Mouse (Mus musculus) layer of hippocampus, adult 18-20 months (tissue): ENCODE data around the gene 6330409D20Rik. TPM values are rescaled to one million over a fixed set of nuclear protein-coding genes. Genes with fewer than 3 reads are reported as not detected.

Experiments
- DNase-seq, 2 experiments: peaks; one replicate each; pipeline ENCODE4 v3.0.0; 2022; ENCODE audit warnings: low spot score in 2 of 2
- total RNA-seq, 2 experiments: library from RNA; stranded (reverse); gene quantifications; 2 replicates each; pipeline ENCODE4 v1.2.3; 2021

Gene 6330409D20Rik
- total RNA-seq, 2 experiments from 2014 or later, result 1.5 to 1.8 TPM

DNA sequence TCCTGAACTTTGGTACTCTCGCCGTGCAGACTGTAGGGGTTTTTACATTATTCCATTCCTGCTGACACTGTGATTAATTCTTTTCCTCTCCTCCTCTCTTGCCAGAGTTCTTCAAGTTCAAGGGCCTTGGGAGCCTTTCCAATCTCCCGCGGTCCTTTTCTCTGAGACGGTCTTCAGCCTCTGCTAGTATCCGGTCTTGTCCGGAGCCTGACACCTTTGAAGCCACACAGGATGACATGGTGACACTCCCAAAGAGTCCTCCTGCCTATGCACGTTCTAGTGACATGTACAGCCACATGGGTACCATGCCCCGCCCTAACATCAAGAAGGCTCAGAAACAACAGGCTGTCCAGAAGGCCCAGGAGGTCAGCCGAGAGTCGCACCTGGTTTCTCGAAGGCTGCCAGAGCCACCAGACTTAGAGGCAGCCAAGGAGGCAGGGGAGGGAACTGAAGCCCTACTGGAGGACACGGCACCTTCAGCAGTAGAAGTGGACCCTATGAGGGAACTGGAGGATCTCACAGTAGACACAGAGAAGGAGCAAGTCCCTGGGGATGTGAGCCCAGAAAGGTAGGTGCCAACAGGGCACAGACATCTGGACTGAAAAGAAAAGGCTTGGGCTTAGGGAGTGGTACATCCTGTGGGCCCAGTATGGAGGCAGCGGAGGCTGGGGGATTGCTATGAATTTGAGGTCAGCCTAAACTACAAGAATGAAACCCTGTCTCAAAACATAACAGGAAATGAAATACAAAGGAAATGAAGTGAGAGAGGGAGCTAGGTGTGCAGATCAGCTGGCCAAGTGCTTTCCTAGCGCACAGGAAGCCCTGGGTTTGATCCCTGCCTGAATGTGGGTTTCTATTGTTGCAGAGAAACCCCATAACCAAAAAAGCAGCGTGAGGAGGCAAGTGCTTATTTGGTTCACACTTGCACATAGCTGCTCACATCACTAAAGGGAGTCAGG lies 15.7 kb downstream of the 6330409D20Rik start:
- no peak for DNase-seq

- no peak for DNase-seq
These were observed 16.7 kb downstream of the 6330409D20Rik start for GRCm38 (mm10) chr2:32724149-32724548.

GRCm38 (mm10) chr2:32722581-32722980 lies 18.2 kb downstream of the 6330409D20Rik start:
- DNase-seq, result no peak

GRCm38 (mm10) chr2:32722046-32722445 lies 18.8 kb downstream of the 6330409D20Rik start:
- no peak for DNase-seq

DNA sequence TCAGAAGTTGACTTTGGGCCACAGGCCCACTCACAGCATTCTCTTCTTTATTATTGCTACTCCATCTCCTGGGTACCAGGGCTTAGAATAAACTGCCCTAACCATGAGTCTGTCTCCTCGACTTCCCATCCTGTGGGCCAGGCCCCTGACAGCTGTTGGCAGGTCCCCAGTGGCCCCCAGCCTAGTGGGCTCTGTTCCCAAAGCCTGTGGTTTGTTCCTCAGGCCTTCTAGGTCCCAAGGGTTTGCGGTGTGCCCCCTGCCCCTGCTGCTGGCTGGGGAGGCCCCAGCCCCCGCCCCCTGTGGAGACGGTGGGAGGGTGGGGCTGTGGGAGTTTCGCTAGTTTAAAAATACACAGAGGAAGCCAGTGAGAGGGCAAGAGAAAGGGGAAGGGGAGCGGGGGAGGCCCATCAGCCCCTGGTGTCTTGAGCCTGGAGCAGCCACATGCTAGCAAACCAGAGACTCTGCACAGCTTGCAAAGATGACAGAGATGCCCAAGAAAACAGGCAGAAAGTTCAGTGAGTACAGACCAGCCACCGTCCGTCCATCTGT lies 20.1 kb downstream of the 6330409D20Rik start, which contains the start of gene Sh2d3c:
Gene Sh2d3c (plus strand): TSS at position 375 of the 549 bp plus-strand sequence.
- no peak for DNase-seq

DNA sequence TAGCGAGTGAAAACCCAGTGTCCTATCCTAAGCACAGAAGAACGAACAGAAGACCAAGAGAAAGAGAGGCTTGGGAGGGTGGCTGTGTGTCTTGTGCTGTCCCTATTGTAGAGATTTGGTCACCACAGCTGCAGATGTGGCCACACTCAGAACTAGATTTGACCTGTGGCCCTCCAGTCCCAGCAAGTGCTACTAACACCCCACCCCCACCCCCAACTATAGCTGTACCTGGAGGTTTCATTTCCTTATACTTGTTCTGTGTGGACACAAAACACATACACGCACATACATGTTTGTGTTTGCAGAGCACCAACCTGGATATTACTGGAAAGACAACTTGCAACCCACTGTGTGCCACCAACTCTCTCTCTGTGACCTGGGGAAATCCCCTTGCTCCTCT lies 20.8 kb downstream of the 6330409D20Rik start:
- DNase-seq, result no peak

DNA sequence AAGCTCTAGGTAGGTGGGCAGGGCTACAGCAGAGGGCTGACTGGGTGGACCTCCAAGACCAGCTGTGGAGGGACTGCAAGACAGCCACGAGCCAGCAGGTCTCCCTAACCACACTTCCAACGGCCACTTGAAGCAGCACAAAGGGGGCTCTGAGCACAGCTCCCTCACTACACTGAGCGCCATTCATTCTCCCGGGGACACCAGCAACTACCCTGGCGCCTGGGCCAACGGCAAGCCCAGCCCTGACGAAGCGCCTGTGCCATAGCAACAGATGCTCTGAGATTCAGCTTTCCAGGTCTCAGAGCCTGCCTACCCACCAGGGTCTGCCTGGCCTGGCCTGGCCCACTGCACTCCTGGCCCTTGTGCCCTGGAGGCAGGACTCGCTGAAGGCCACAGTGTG lies 22.1 kb downstream of the 6330409D20Rik start:
- DNase-seq, result peak in 1 of 2 experiments; percentile 30

- no peak for DNase-seq
These were observed 25.8 kb downstream of the 6330409D20Rik start for GRCm38 (mm10) chr2:32714987-32715425.

- DNase-seq, result no peak
These were observed 26.5 kb downstream of the 6330409D20Rik start for GRCm38 (mm10) chr2:32714117-32714986.

DNA sequence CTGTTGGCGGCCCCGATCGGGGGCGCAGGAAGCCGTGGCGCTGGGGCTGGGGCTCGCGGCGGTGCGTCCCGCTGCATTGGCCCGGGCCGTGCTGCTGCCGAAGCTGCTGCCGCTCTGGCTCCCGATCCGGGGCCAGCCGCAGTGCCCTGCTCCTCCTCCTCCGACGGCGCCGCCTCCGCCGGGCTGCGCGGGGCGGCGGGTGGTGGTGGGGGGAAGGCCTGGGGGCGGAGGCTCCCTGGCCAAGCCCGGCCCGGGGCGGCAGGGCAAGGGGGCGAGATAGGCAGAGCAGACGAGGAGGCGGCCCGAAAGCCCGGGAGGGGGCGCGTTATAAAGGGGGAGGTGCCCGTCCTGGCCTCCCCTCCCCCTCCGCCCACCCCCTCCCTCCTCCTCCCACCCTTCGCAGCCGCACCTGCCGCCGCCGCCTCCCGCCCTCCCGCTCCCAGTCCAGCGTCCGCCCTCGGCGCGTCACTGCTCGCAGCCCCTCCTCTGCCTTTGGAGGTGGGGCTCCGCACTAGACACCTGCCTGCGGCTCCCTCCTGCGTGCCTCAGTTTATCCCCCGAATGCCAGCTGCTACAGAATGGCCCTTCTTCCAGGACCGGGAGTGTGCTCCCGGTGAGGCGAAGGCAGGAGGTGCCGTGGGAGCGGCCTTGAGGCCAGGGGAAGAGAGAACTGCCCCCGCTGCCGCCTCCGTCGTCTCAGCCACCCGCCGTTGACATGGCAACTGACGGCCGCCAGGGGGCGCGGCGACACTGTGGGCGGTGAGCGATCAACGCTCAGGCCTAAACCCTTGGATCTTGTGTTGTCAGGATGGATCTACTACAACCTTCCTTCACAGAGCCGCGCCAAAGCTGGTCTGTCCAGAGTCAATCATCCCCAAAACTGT lies 27.6 kb downstream of the 6330409D20Rik start, which contains the start of gene Cdk9:
Gene Cdk9 (minus strand): TSS at position 143 of the 884 bp plus-strand sequence.
- peak; percentile 91 to 96 for DNase-seq

DNA sequence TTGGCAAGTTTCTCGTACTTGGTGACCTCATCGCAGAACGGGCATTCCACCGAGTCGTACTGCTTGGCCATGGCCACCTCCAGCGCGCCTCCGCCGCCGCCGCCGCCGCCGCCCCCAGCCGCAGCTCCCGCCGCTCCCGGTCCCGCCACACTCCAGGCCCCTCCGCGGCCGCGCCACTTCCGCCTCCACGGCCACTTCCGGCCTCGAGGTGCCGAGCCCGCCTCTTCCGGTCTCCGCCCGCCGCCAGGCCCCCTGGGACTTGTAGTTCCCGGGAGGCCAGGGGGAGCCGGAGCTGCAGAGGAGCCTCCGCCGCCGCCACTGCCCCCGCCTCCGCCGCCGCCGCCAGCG lies 28.3 kb downstream of the 6330409D20Rik start:
- peak; percentile 90 to 94 for DNase-seq

GRCm38 (mm10) chr2:32712108-32712551 lies 28.7 kb downstream of the 6330409D20Rik start:
- peak in 1 of 2 experiments; percentile 39 for DNase-seq

DNA sequence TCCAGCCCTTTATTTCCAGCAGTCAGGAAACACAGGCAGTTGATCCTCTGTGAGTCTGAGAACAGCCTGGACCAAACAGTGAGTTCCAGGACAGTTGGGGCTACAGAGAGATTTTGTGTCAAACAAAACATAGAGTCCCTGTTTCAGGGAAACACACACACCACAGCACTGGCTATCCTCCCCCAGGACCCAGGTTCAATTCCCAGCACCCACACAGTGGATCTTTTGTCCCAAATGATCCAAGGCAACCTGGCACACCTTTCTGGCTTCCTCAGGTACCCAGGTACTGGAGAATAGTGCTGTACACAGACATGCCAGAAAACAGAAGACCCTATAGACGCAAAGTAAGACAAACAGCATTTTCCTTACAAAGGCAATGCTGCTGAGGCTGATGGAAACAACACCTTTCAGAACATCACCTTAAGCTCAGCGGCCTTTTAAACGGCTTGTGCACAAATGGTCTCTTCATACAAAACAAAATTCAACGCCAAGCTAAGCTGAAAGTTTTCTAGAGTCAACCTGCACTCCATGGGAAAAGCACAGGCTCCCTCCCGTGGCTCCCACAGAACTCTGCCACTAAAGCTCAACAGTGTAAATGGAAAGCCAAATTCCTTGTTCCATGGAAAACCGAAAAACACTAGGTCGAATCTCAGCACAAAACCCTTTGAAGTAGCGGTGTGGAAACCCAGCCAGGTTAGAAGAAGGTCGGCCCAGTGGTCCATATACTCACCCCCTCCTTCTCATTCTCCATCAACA lies 29.3 kb downstream of the 6330409D20Rik start:
- DNase-seq, result no peak

DNA sequence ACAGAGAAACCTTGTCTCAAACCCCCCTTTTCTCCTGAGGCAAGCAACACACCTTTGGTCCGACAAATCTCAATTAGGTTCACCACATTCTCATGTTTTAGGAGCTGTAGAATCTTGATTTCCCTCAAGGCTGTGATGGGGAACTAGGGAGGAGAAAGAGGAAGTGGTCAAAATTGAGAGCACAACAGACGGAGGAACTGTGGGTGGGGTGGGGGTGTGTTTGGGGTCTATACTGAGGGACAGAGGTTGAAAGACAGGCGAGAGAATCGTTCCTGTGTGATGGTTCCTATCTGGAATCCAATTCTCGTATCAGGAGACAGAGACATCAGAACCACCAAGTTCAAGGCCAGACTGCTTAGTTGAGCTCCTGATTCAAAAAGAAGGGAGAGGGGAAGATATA lies 30.4 kb downstream of the 6330409D20Rik start:
- DNase-seq, result no peak

- no peak for DNase-seq
These were observed 31.2 kb downstream of the 6330409D20Rik start for GRCm38 (mm10) chr2:32709521-32710137.

DNA sequence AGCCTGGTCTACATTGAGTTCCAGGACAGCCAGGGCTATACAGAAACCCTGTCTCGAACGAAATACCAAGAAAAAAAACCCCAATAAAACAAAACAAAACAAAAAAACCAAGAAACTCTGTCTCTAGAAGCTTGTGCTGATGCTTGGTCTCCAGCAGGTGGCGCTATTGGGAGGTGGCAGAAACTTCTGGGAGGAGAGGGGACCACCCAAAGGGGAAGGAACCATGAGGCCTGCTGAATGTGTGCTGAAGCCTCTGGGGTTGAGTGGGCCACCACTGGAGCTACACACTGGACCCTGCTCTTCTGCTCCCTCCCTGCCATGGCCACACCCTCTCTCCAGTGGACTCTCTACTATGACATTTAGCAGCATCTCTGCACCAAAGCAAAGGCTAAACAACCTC lies 32.2 kb downstream of the 6330409D20Rik start:
- no peak for DNase-seq

- no peak for DNase-seq
These were observed 33.8 kb downstream of the 6330409D20Rik start for GRCm38 (mm10) chr2:32706971-32707370.

DNA sequence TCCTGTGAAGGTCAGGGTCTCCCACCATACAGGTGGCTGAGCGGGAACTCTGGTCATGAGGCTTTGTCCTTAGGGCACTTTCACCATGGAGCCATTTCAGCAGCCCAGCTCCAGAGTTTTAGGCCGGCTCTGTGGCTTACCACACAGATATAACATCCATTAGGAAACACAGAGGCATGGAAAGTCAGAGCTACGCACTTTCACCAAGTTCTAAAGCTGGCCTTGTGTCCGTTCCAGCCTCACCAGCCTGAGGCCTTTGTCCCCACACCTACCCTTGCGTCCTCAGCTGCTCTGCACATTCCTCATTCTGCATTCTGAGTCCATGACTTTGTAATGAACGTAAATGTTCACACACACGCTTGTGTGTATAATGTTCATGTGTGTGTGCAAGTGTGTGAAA lies 35.8 kb downstream of the 6330409D20Rik start:
- no peak for DNase-seq

GRCm38 (mm10) chr2:32704021-32704421 lies 36.8 kb downstream of the 6330409D20Rik start, which contains the start of gene Fpgs:
TSS of gene Fpgs (minus strand) at chr2:32704145.
- DNase-seq, result no peak
